Mouse (Mus musculus): ENCODE measurements around the gene Hsd17b12.

- TF ChIP-seq CTCF (IDR thresholded peaks at IDR 0.05; ENCODE audit: control insufficient read depth, insufficient read depth, insufficient read length), result no peak
- TF ChIP-seq MYOD1 (IDR thresholded peaks at IDR 0.05; ENCODE audit: control insufficient read depth, insufficient read length, low read depth), result no peak
- no peak for TF ChIP-seq USF1 (IDR thresholded peaks at IDR 0.05; ENCODE audit: low read depth)
- TF ChIP-seq MAX (IDR thresholded peaks at IDR 0.05), result no peak
These were observed 27.1 kb upstream of the Hsd17b12 start for GRCm38 (mm10) chr2:94184906-94185305.
